Mouse (Mus musculus) monocyte, adult 5-6 weeks (primary cell): Measurements from ENCODE around the gene Gm10665. TPM values are rescaled to one million over a fixed set of nuclear protein-coding genes. Genes with fewer than 3 reads are reported as not detected.
"Not testable (repeated sequence)": the region's sequence is repeated elsewhere in the genome, so short reads cannot be mapped to it uniquely, and the experiment has no call there.

Source experiments
- ATAC-seq: fragments of 153-309, 156-312 bp; replicated peaks from 2 replicates; pipeline ENCODE4 v1.8.0; 2017; ENCODE audit warnings: mild to moderate bottlenecking; ENCODE audit not compliant: low TSS enrichment, insufficient number of reproducible peaks, severe bottlenecking, poor library complexity, low FRiP score
- total RNA-seq: library from RNA; stranded (forward); fragments of 200-1000, 200-491, 200-594 nt; gene quantifications from 3 replicates; pipeline ENCODE4 v1.2.3, GENCODE M21; 2017

Gm10665 gene
- total RNA-seq: not detected in 3 replicates

- ATAC-seq: not testable (repeated sequence)
Measured at GRCm38 (mm10) chr7:22463975-22464374, at the start of gene Gm10665. Gene Gm10665 (minus strand): TSS chr7:22464075.

GRCm38 (mm10) chr7:22499578-22499977, 35.7 kb upstream of the Gm10665 start, which contains the start of gene Vmn1r151:
Gene Vmn1r151 (minus strand): TSS chr7:22499678.
- ATAC-seq: not testable (repeated sequence)

GRCm38 (mm10) chr7:22438129-22438528, 25.7 kb downstream of the Gm10665 start, which contains the start of gene Vmn1r149:
Gene Vmn1r149 (minus strand): TSS chr7:22438229.
- not testable (repeated sequence) for ATAC-seq

GRCm38 (mm10) chr7:22413283-22413682, 50.6 kb downstream of the Gm10665 start, which contains the start of gene Vmn1r148:
Gene Vmn1r148 (plus strand): TSS chr7:22413583.
- not testable (repeated sequence) for ATAC-seq

Other genes starting within 250 kb of the Gm10665 start
- not detected in 3 replicates for gene Gm8453, start 234.6 kb downstream of the Gm10665 start, total RNA-seq
- gene Gm4187, start 134.4 kb downstream of the Gm10665 start, total RNA-seq: not detected in 3 replicates
- gene Gm8660, start 93.0 kb downstream of the Gm10665 start, total RNA-seq: not detected in 3 replicates
- gene Vmn1r148, start 50.5 kb downstream of the Gm10665 start, total RNA-seq: not detected in 3 replicates
- gene Vmn1r149, start 25.8 kb downstream of the Gm10665 start, total RNA-seq: not detected in 3 replicates
- gene Vmn1r151, start 35.6 kb upstream of the Gm10665 start, total RNA-seq: not detected in 3 replicates
- not detected in 3 replicates for gene Vmn1r152, start 58.9 kb upstream of the Gm10665 start, total RNA-seq
- not detected in 3 replicates for gene Gm8677, start 70.8 kb upstream of the Gm10665 start, total RNA-seq
- not detected in 3 replicates for gene Gm4201, start 101.3 kb upstream of the Gm10665 start, total RNA-seq
- gene Gm4565, start 124.1 kb upstream of the Gm10665 start, total RNA-seq: not detected in 3 replicates
- not detected in 3 replicates for gene Vmn1r155, start 193.9 kb upstream of the Gm10665 start, total RNA-seq
- gene Gm8693, start 228.2 kb upstream of the Gm10665 start, total RNA-seq: not detected in 3 replicates